Mouse (Mus musculus) ES-E14 (cell line): ENCODE data around the gene Rasgef1c.

Experiments used
- CHD2 ChIP-seq: IDR thresholded peaks from 2 replicates; pipeline ENCODE4 v1.6.1; 2014; ENCODE audit warnings: mild to moderate bottlenecking, low read depth, low read length, inconsistent platforms
- HCFC1 ChIP-seq: IDR thresholded peaks from 2 replicates; pipeline ENCODE4 v1.6.1; 2012; ENCODE audit warnings: low read length, inconsistent platforms, borderline replicate concordance; ENCODE audit not compliant: insufficient read depth
- MAFK ChIP-seq: IDR thresholded peaks from 2 replicates; pipeline ENCODE4 v1.6.1; 2014; ENCODE audit warnings: mild to moderate bottlenecking, low read depth, low read length, inconsistent platforms; ENCODE audit not compliant: insufficient read depth
- ZC3H11A ChIP-seq: IDR thresholded peaks from 2 replicates; pipeline ENCODE4 v1.6.1; 2012; ENCODE audit warnings: low read depth, mild to moderate bottlenecking, inconsistent platforms, low read length, borderline replicate concordance

DNA sequence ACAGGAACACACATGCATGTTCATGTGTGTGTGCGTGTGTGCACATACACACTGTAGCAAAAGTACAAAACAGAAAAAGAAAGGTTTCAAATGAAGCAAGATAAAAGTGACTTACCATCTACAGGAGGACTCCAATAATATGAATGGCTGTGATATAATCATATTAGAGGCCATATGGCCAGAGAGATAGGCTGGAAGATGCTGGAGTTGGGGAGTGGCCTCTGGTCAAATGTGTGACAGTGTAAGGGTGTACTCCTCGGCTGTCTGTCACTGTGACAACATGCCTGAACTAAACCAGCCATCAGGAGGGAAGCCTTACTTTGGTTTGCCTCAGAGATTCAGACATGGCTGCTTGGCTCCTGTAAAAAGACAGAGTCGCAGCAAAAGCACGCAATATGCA, 83.4 kb downstream of the Rasgef1c start:
- TF ChIP-seq CHD2 (no peak), MAFK (no peak), HCFC1 (no peak), ZC3H11A (no peak)
